Mouse (Mus musculus) stomach, embryonic 15.5 days (tissue): ENCODE measurements around the gene Hepacam2. TPM values are rescaled to one million over a fixed set of nuclear protein-coding genes. Genes with fewer than 3 reads are reported as not detected.
"Not testable (repeated sequence)": the region's sequence is repeated elsewhere in the genome, so short reads cannot be mapped to it uniquely, and the experiment has no call there.

ENCODE experiments used
- ATAC-seq: fragments of 200-750 bp; cut with Nextera tagmentation; 2 replicates; pipeline ENCODE4 v1.8.0; 2017; ENCODE audit warnings: low read depth, moderate number of reproducible peaks, moderate TSS enrichment; ENCODE audit not compliant: insufficient read depth, low FRiP score
- H3K27ac ChIP-seq: fragments of 300-500 bp; sonication (generic); 2 replicates; pipeline ENCODE4 v1.5.1; 2015; ENCODE audit warnings: mild to moderate bottlenecking, inconsistent platforms
- H3K27me3 ChIP-seq: fragments of 300-500 bp; sonication (generic); replicated peaks from 2 replicates; pipeline ENCODE4 v1.6.1; 2015; ENCODE audit warnings: inconsistent platforms
- H3K36me3 ChIP-seq: fragments of 300-500 bp; sonication (generic); 2 replicates; pipeline ENCODE4 v1.6.1; 2015; ENCODE audit warnings: inconsistent platforms
- H3K4me1 ChIP-seq: fragments of 300-500 bp; sonication (generic); 2 replicates; pipeline ENCODE4 v1.6.1; 2015; ENCODE audit warnings: inconsistent platforms
- H3K4me2 ChIP-seq: fragments of 300-500 bp; sonication (generic); 2 replicates; pipeline ENCODE4 v1.6.1; 2015; ENCODE audit warnings: mild to moderate bottlenecking, inconsistent platforms
- H3K4me3 ChIP-seq: fragments of 300-500 bp; sonication (generic); replicated peaks from 2 replicates; pipeline ENCODE4 v1.5.1; 2015; ENCODE audit warnings: inconsistent platforms
- H3K9ac ChIP-seq: fragments of 300-500 bp; sonication (generic); 2 replicates; pipeline ENCODE4 v1.6.1; 2015; ENCODE audit warnings: inconsistent platforms
- H3K9me3 ChIP-seq: fragments of 300-500 bp; sonication (generic); 2 replicates; pipeline ENCODE4 v1.6.1; 2016; ENCODE audit warnings: inconsistent platforms
- WGBS: fragments of 180-500 bp; shearing (Covaris S2); methylation state at CpG from one replicate; pipeline ENCODE4 v1.1.7; 2015; 5-methylcytosine and 5-hydroxymethylcytosine counted together
- polyA plus RNA-seq: library from polyadenylated mRNA; unstranded; fragments of >200 nt; fragmentation: Nextera tagmentation; extraction: Ambion mirVana; gene quantifications from 2 replicates; pipeline ENCODE4 v1.2.1, GENCODE M21; 2015

Gene Hepacam2
- polyA plus RNA-seq, 1 experiment from 2014 or later, result 4.5 TPM

GRCm38 (mm10) chr6:3463026-3463425 is 35.1 kb downstream of the Hepacam2 start:
- no peak overlapping the region for H3K4me2 ChIP-seq
- 71% methylated on average over 6 of the region's 6 CpGs for WGBS

GRCm38 (mm10) chr6:3455944-3456536 is 42.1 kb downstream of the Hepacam2 start:
- Histone ChIP-seq H3K9ac (no peak overlapping the region), H3K27me3 (no peaks in the 10 kb centered on the region), H3K4me3 (no peak overlapping the region), H3K9me3 (no peaks in the 10 kb centered on the region), H3K27ac (no peak overlapping the region), H3K4me1 (no peaks in the 10 kb centered on the region), H3K36me3 (no peaks in the 10 kb centered on the region), H3K4me2 (no peak overlapping the region)
- WGBS, result 70% methylated on average over 11 of the region's 11 CpGs
- no peak for ATAC-seq

More at GRCm38 (mm10) chr6:3463026-3463425, 35.1 kb downstream of the Hepacam2 start:
- H3K4me1 ChIP-seq, result no peaks in the 10 kb centered on the region
- H3K4me3 ChIP-seq, result no peak overlapping the region
- H3K9ac ChIP-seq, result no peak overlapping the region
- no peaks in the 10 kb centered on the region for H3K9me3 ChIP-seq
- no peak for ATAC-seq
- no peaks in the 10 kb centered on the region for H3K27me3 ChIP-seq
- H3K27ac ChIP-seq, result no peak overlapping the region
- H3K36me3 ChIP-seq, result no peaks in the 10 kb centered on the region

- no peak overlapping the region for H3K27ac ChIP-seq
- H3K27me3 ChIP-seq, result no peaks in the 10 kb centered on the region
- WGBS, result 41% methylated on average over 5 of the region's 5 CpGs
- H3K4me3 ChIP-seq, result no peak overlapping the region
- H3K36me3 ChIP-seq, result no peaks in the 10 kb centered on the region
- H3K4me1 ChIP-seq, result no peaks in the 10 kb centered on the region
- no peaks in the 10 kb centered on the region for H3K9me3 ChIP-seq
- H3K4me2 ChIP-seq, result no peak overlapping the region
- no peak for ATAC-seq
- H3K9ac ChIP-seq, result no peak overlapping the region
Measured at GRCm38 (mm10) chr6:3454421-3454820, 43.7 kb downstream of the Hepacam2 start.

DNA sequence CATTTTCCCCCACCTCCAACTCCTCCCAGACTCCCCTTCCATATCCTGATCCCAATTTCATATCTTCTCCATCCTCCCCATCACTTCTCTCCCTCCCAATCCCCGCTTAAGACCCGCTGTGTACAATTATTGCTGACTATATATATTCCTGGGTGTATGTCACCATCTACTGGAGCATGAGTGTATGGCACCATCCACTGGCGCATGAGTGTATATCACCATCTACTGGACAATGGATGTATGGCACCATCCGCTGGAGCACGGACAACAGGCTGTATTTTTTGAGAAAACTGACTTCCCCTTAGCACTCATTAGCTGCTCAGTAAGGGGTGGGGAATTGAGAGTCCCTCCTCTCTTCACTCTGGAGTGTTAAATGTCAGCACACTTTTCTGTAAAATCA is 50.7 kb downstream of the Hepacam2 start:
- no peaks in the 10 kb centered on the region for H3K4me1 ChIP-seq
- H3K9ac ChIP-seq, result no peak overlapping the region
- 7% methylated on average over 5 of the region's 5 CpGs for WGBS
- no peak overlapping the region for H3K4me2 ChIP-seq
- H3K9me3 ChIP-seq, result no peaks in the 10 kb centered on the region
- no peaks in the 10 kb centered on the region for H3K36me3 ChIP-seq
- H3K27ac ChIP-seq, result no peak overlapping the region
- no peak overlapping the region for H3K4me3 ChIP-seq
- no peaks in the 10 kb centered on the region for H3K27me3 ChIP-seq
- peak; percentile 47; the same call in 1 of the 2 replicates for ATAC-seq

- Histone ChIP-seq H3K4me2 (no peak overlapping the region), H3K9ac (no peak overlapping the region), H3K4me3 (no peak overlapping the region), H3K9me3 (no peaks in the 10 kb centered on the region), H3K36me3 (no peaks in the 10 kb centered on the region), H3K4me1 (no peaks in the 10 kb centered on the region), H3K27me3 (no peaks in the 10 kb centered on the region), H3K27ac (no peak overlapping the region)
- WGBS, result 12% methylated on average over 1 of the region's 1 CpGs
- ATAC-seq, result no peak
Measured at GRCm38 (mm10) chr6:3443905-3444304, 54.2 kb downstream of the Hepacam2 start.

- no peak for ATAC-seq
Measured at GRCm38 (mm10) chr6:3436087-3436486, 62.0 kb downstream of the Hepacam2 start.

GRCm38 (mm10) chr6:3430976-3431375 is 67.1 kb downstream of the Hepacam2 start:
- H3K4me2 ChIP-seq, H3K9ac ChIP-seq, H3K27ac ChIP-seq, H3K9me3 ChIP-seq, H3K4me3 ChIP-seq, H3K4me1 ChIP-seq, ATAC-seq, H3K27me3 ChIP-seq, H3K36me3 ChIP-seq: not testable (repeated sequence)
- WGBS, result 82% methylated on average over 2 of the region's 2 CpGs

More at GRCm38 (mm10) chr6:3436087-3436486, 62.0 kb downstream of the Hepacam2 start:
- no peaks in the 10 kb centered on the region for H3K4me1 ChIP-seq
- no peaks in the 10 kb centered on the region for H3K9me3 ChIP-seq
- H3K27me3 ChIP-seq, result no peaks in the 10 kb centered on the region
- no peak overlapping the region for H3K4me3 ChIP-seq
- no peak overlapping the region for H3K9ac ChIP-seq
- no peak overlapping the region for H3K27ac ChIP-seq
- no peaks in the 10 kb centered on the region for H3K36me3 ChIP-seq
- H3K4me2 ChIP-seq, result no peak overlapping the region

- H3K27me3 ChIP-seq, result no peaks in the 10 kb centered on the region
- no peak for ATAC-seq
- no peak overlapping the region for H3K4me3 ChIP-seq
- no peak overlapping the region for H3K27ac ChIP-seq
- H3K4me2 ChIP-seq, result no peak overlapping the region
- H3K9ac ChIP-seq, result no peak overlapping the region
- 83% methylated on average over 1 of the region's 1 CpGs for WGBS
- no peaks in the 10 kb centered on the region for H3K4me1 ChIP-seq
- no peaks in the 10 kb centered on the region for H3K36me3 ChIP-seq
- no peaks in the 10 kb centered on the region for H3K9me3 ChIP-seq
Measured at GRCm38 (mm10) chr6:3427047-3427446, 71.1 kb downstream of the Hepacam2 start.

GRCm38 (mm10) chr6:3425333-3425732 is 72.8 kb downstream of the Hepacam2 start:
- H3K9me3 ChIP-seq, H3K9ac ChIP-seq, H3K4me3 ChIP-seq, H3K36me3 ChIP-seq, H3K27me3 ChIP-seq, H3K4me2 ChIP-seq, H3K27ac ChIP-seq, H3K4me1 ChIP-seq: not testable (repeated sequence)
- peak; percentile 81 for ATAC-seq

GRCm38 (mm10) chr6:3424613-3425277 is 73.4 kb downstream of the Hepacam2 start:
- peak; percentile 86 for ATAC-seq
- 12% methylated on average over 1 of the region's 4 CpGs for WGBS
- H3K27ac ChIP-seq, result not testable (repeated sequence)

More at GRCm38 (mm10) chr6:3424613-3425277, 73.4 kb downstream of the Hepacam2 start:
- H3K9me3 ChIP-seq, H3K9ac ChIP-seq, H3K4me3 ChIP-seq, H3K27me3 ChIP-seq, H3K36me3 ChIP-seq, H3K4me1 ChIP-seq, H3K4me2 ChIP-seq: not testable (repeated sequence)
